Mouse (Mus musculus) hindbrain, embryonic 13.5 days (tissue): ENCODE measurements around the gene Cd247. TPM values are rescaled to one million over a fixed set of nuclear protein-coding genes. Genes with fewer than 3 reads are reported as not detected.

Experiments
- ATAC-seq: fragments of 200-750 bp; cut with Nextera tagmentation; 2 replicates; pipeline ENCODE4 v1.8.0; 2017; ENCODE audit warnings: moderate TSS enrichment; ENCODE audit not compliant: low FRiP score
- H3K27ac ChIP-seq: fragments of 300-500 bp; sonication (generic); 2 replicates; pipeline ENCODE4 v1.5.1; 2015; ENCODE audit warnings: inconsistent platforms, mild to moderate bottlenecking, moderate library complexity
- H3K27me3 ChIP-seq: fragments of 300-500 bp; sonication (generic); 2 replicates; pipeline ENCODE4 v1.6.1; 2015; ENCODE audit warnings: mild to moderate bottlenecking, inconsistent platforms
- H3K36me3 ChIP-seq: fragments of 300-500 bp; sonication (generic); 2 replicates; pipeline ENCODE4 v1.6.1; 2015; ENCODE audit warnings: mild to moderate bottlenecking, inconsistent platforms
- H3K4me1 ChIP-seq: fragments of 300-500 bp; sonication (generic); replicated peaks from 2 replicates; pipeline ENCODE4 v1.6.1; 2015; ENCODE audit warnings: inconsistent platforms
- H3K4me2 ChIP-seq: fragments of 300-500 bp; sonication (generic); 2 replicates; pipeline ENCODE4 v1.6.1; 2015; ENCODE audit warnings: inconsistent platforms, mild to moderate bottlenecking, moderate library complexity
- H3K4me3 ChIP-seq: fragments of 300-500 bp; sonication (generic); 2 replicates; pipeline ENCODE4 v1.5.1; 2015; ENCODE audit warnings: mild to moderate bottlenecking, inconsistent platforms
- H3K9ac ChIP-seq: fragments of 300-500 bp; sonication (generic); 2 replicates; pipeline ENCODE4 v1.6.1; 2015; ENCODE audit warnings: mild to moderate bottlenecking, inconsistent platforms
- H3K9me3 ChIP-seq: fragments of 300-500 bp; sonication (generic); 2 replicates; pipeline ENCODE4 v1.6.1; 2016; ENCODE audit warnings: inconsistent platforms
- WGBS: fragments of 180-500 bp; shearing (Covaris S2); methylation state at CpG from one replicate; pipeline ENCODE4 v1.1.7; 2015; 5-methylcytosine and 5-hydroxymethylcytosine counted together
- polyA plus RNA-seq: library from polyadenylated mRNA; unstranded; fragments of >200 nt; fragmentation: Nextera tagmentation; extraction: Ambion mirVana; gene quantifications from 2 replicates; pipeline ENCODE4 v1.2.1, GENCODE M21; 2015

Gene Cd247
- polyA plus RNA-seq, 1 experiment from 2014 or later = 0.60 TPM

GRCm38 (mm10) chr1:165909471-165909870 lies 121.0 kb downstream of the Cd247 start:
- H3K9me3 ChIP-seq = no peaks in the 10 kb centered on the region
- H3K27ac ChIP-seq = no peak overlapping the region
- peaks cover 8% of the 10 kb centered on the region for H3K4me1 ChIP-seq
- WGBS = 94% methylated on average over 3 of the region's 3 CpGs
- ATAC-seq = no peak
- no peak overlapping the region for H3K4me3 ChIP-seq
- H3K36me3 ChIP-seq = peaks cover 41% of the 10 kb centered on the region
- H3K27me3 ChIP-seq = no peaks in the 10 kb centered on the region
- no peak overlapping the region for H3K9ac ChIP-seq
- H3K4me2 ChIP-seq = no peak overlapping the region

GRCm38 (mm10) chr1:165913720-165914415 lies 125.4 kb downstream of the Cd247 start:
- peaks cover 22% of the 10 kb centered on the region for H3K36me3 ChIP-seq
- no peak overlapping the region for H3K9ac ChIP-seq
- 60% methylated on average over 2 of the region's 2 CpGs for WGBS
- peak; percentile 89 for ATAC-seq
- peaks cover 11% of the 10 kb centered on the region for H3K4me1 ChIP-seq
- peak overlapping the region; percentile 73 for H3K27ac ChIP-seq
- no peaks in the 10 kb centered on the region for H3K27me3 ChIP-seq
- 0 out of 2 replicates have a peak overlapping the region, but pooled peaks have one; percentile 4 for H3K4me2 ChIP-seq
- no peaks in the 10 kb centered on the region for H3K9me3 ChIP-seq
- no peak overlapping the region for H3K4me3 ChIP-seq

- ATAC-seq = peak; percentile 73
- H3K27me3 ChIP-seq = no peaks in the 10 kb centered on the region
- peaks cover 19% of the 10 kb centered on the region for H3K36me3 ChIP-seq
- 36% methylated on average over 2 of the region's 2 CpGs for WGBS
- no peak overlapping the region for H3K4me3 ChIP-seq
- peaks cover 11% of the 10 kb centered on the region for H3K4me1 ChIP-seq
- H3K27ac ChIP-seq = peak overlapping the region; percentile 73
- H3K4me2 ChIP-seq = peak overlapping the region; percentile 4; the same call in 1 of the 2 replicates
- no peak overlapping the region for H3K9ac ChIP-seq
- H3K9me3 ChIP-seq = no peaks in the 10 kb centered on the region
Measured at GRCm38 (mm10) chr1:165914416-165914801, 125.9 kb downstream of the Cd247 start.

- H3K27me3 ChIP-seq = no peaks in the 10 kb centered on the region
- H3K36me3 ChIP-seq = peaks cover 9% of the 10 kb centered on the region
- WGBS = 81% methylated on average over 3 of the region's 3 CpGs
- H3K9me3 ChIP-seq = no peaks in the 10 kb centered on the region
- no peak for ATAC-seq
- H3K4me3 ChIP-seq = no peak overlapping the region
- H3K4me1 ChIP-seq = no peaks in the 10 kb centered on the region
- H3K9ac ChIP-seq = no peak overlapping the region
- H3K27ac ChIP-seq = no peak overlapping the region
- H3K4me2 ChIP-seq = no peak overlapping the region
Measured at GRCm38 (mm10) chr1:165921026-165921425, 132.5 kb downstream of the Cd247 start.

GRCm38 (mm10) chr1:165922488-165922887 lies 134.0 kb downstream of the Cd247 start:
- Histone ChIP-seq H3K4me3 (no peak overlapping the region), H3K9me3 (no peaks in the 10 kb centered on the region), H3K4me2 (no peak overlapping the region), H3K27me3 (no peaks in the 10 kb centered on the region), H3K4me1 (no peaks in the 10 kb centered on the region), H3K27ac (no peak overlapping the region), H3K36me3 (no peaks in the 10 kb centered on the region), H3K9ac (no peak overlapping the region)
- 95% methylated on average over 1 of the region's 1 CpGs for WGBS
- ATAC-seq = no peak

- H3K9ac ChIP-seq = no peak overlapping the region
- no peaks in the 10 kb centered on the region for H3K9me3 ChIP-seq
- H3K27me3 ChIP-seq = no peaks in the 10 kb centered on the region
- no peaks in the 10 kb centered on the region for H3K36me3 ChIP-seq
- H3K4me1 ChIP-seq = no peaks in the 10 kb centered on the region
- WGBS = 82% methylated on average over 2 of the region's 2 CpGs
- H3K4me2 ChIP-seq = no peak overlapping the region
- no peak overlapping the region for H3K27ac ChIP-seq
- no peak overlapping the region for H3K4me3 ChIP-seq
- no peak for ATAC-seq
Measured at GRCm38 (mm10) chr1:165925207-165925606, 136.7 kb downstream of the Cd247 start.

Other genes starting within 250 kb of the Cd247 start
- gene Mpzl1, start 154.1 kb upstream of the Cd247 start, polyA plus RNA-seq = 151 and 157 TPM in 2 replicates
- gene Rcsd1, start 78.9 kb upstream of the Cd247 start, polyA plus RNA-seq = 12.4 and 13.5 TPM in 2 replicates
- gene Creg1, start 24.9 kb upstream of the Cd247 start, polyA plus RNA-seq = 24.1 and 31.6 TPM in 2 replicates
- 21.0 and 22.2 TPM in 2 replicates for gene Pou2f1, start 214.0 kb downstream of the Cd247 start, polyA plus RNA-seq